Mouse (Mus musculus) neural tube, embryonic 11.5 days (tissue): ENCODE measurements around the gene Btnl2. TPM values are rescaled to one million over a fixed set of nuclear protein-coding genes. Genes with fewer than 3 reads are reported as not detected.

Experiments
- ATAC-seq: fragments of 200-750 bp; cut with Nextera tagmentation; 2 replicates; pipeline ENCODE4 v1.8.0; 2017; ENCODE audit warnings: moderate number of reproducible peaks, mild to moderate bottlenecking, moderate TSS enrichment, moderate library complexity; ENCODE audit not compliant: insufficient read depth, low FRiP score, low TSS enrichment
- DNase-seq: peaks from one replicate; pipeline ENCODE4 v3.0.0-alpha.2; 2015; ENCODE audit warnings: low spot score
- H3K27ac ChIP-seq: fragments of 300-500 bp; sonication (generic); 2 replicates; pipeline ENCODE4 v1.5.1; 2014; ENCODE audit warnings: low read depth, mild to moderate bottlenecking, low read length
- H3K27me3 ChIP-seq: fragments of 300-500 bp; sonication (generic); 2 replicates; pipeline ENCODE4 v1.6.1; 2014; ENCODE audit warnings: mild to moderate bottlenecking, low read length, mixed read lengths; ENCODE audit not compliant: control insufficient read depth, insufficient read depth
- H3K36me3 ChIP-seq: fragments of 300-500 bp; sonication (generic); 2 replicates; pipeline ENCODE4 v1.6.1; 2014; ENCODE audit warnings: mild to moderate bottlenecking, low read length, moderate library complexity, mixed read lengths; ENCODE audit not compliant: control insufficient read depth, insufficient read depth
- H3K4me1 ChIP-seq: fragments of 300-500 bp; sonication (generic); 2 replicates; pipeline ENCODE4 v1.6.1; 2014; ENCODE audit warnings: low read length, mixed read lengths; ENCODE audit not compliant: control insufficient read depth, insufficient read depth
- H3K4me2 ChIP-seq: fragments of 300-500 bp; sonication (generic); 2 replicates; pipeline ENCODE4 v1.6.1; 2014; ENCODE audit warnings: low read depth, mild to moderate bottlenecking, moderate library complexity
- H3K4me3 ChIP-seq: fragments of 300-500 bp; sonication (generic); 2 replicates; pipeline ENCODE4 v1.5.1; 2014; ENCODE audit warnings: low read depth, low read length
- H3K9ac ChIP-seq: fragments of 300-500 bp; sonication (generic); 2 replicates; pipeline ENCODE4 v1.6.1; 2014; ENCODE audit warnings: mild to moderate bottlenecking, low read length
- H3K9me3 ChIP-seq: fragments of 300-500 bp; sonication (generic); 2 replicates; pipeline ENCODE4 v1.6.1; 2016; ENCODE audit warnings: low read length; ENCODE audit not compliant: control insufficient read depth
- WGBS: fragments of 180-500 bp; shearing (Covaris S2); extraction: QIAGEN DNeasy Blood & Tissue Kit; methylation state at CpG from one replicate; pipeline ENCODE4 v1.1.7; 2014; 5-methylcytosine and 5-hydroxymethylcytosine counted together
- polyA plus RNA-seq: library from polyadenylated mRNA; unstranded; fragments of >200 nt; fragmentation: Nextera tagmentation; extraction: Ambion mirVana; gene quantifications from 2 replicates; pipeline ENCODE4 v1.2.1, GENCODE M21; 2014

Gene Btnl2
- polyA plus RNA-seq, 1 experiment from 2014 or later: not detected

- Histone ChIP-seq H3K9me3 (no peaks in the 10 kb centered on the region), H3K4me1 (no peaks in the 10 kb centered on the region), H3K9ac (no peak overlapping the region), H3K27me3 (no peaks in the 10 kb centered on the region), H3K36me3 (no peaks in the 10 kb centered on the region), H3K27ac (no peak overlapping the region), H3K4me3 (no peak overlapping the region), H3K4me2 (no peak overlapping the region)
- ATAC-seq (no peak), DNase-seq (no peak)
- 91% methylated on average over 3 of the region's 3 CpGs for WGBS
These were observed 9.2 kb downstream of the Btnl2 start for GRCm38 (mm10) chr17:34363676-34364310.

- H3K36me3 ChIP-seq: no peaks in the 10 kb centered on the region
- no peak overlapping the region for H3K27ac ChIP-seq
- WGBS: 78% methylated on average over 10 of the region's 10 CpGs
- no peak for ATAC-seq
- DNase-seq: no peak
- H3K27me3 ChIP-seq: no peaks in the 10 kb centered on the region
- no peak overlapping the region for H3K4me2 ChIP-seq
- no peaks in the 10 kb centered on the region for H3K9me3 ChIP-seq
- H3K9ac ChIP-seq: no peak overlapping the region
- H3K4me1 ChIP-seq: no peaks in the 10 kb centered on the region
- H3K4me3 ChIP-seq: no peak overlapping the region
These were observed 10.4 kb downstream of the Btnl2 start for GRCm38 (mm10) chr17:34365031-34365430.

DNA sequence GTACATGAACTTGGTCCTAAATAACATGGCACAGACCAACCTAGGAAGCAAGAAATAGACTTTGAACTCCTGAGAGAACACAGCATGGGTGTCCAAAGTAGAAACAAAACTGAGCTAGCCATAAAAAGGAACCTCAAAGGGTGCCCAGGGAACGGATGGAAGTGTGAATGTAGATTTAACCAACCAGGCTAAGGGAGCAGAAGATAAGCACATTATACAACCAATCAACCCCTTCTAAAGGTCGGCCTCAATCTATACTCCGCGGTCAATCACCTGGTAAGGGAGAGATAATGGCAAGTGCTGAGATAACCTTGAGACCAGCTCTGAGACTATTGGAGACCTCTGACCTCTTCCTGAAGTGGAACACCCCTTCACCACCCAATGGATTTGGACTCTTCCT lies 15.9 kb downstream of the Btnl2 start:
- Histone ChIP-seq H3K27me3 (no peaks in the 10 kb centered on the region), H3K27ac (no peak overlapping the region), H3K4me1 (no peaks in the 10 kb centered on the region), H3K36me3 (no peaks in the 10 kb centered on the region), H3K4me3 (no peak overlapping the region), H3K4me2 (no peak overlapping the region), H3K9me3 (no peaks in the 10 kb centered on the region), H3K9ac (no peak overlapping the region)
- DNase-seq (no peak), ATAC-seq (no peak)
- WGBS: 81% methylated on average over 4 of the region's 4 CpGs

- Histone ChIP-seq H3K36me3 (no peaks in the 10 kb centered on the region), H3K4me2 (no peak overlapping the region), H3K4me3 (no peak overlapping the region), H3K27me3 (no peaks in the 10 kb centered on the region), H3K9ac (no peak overlapping the region), H3K9me3 (no peaks in the 10 kb centered on the region), H3K4me1 (no peaks in the 10 kb centered on the region), H3K27ac (no peak overlapping the region)
- 85% methylated on average over 6 of the region's 6 CpGs for WGBS
- DNase-seq: no peak
- ATAC-seq: no peak
These were observed 18.6 kb downstream of the Btnl2 start for GRCm38 (mm10) chr17:34373055-34373709.

GRCm38 (mm10) chr17:34376847-34377246 lies 22.2 kb downstream of the Btnl2 start, which contains the start of gene Btnl1:
Gene Btnl1, plus strand, starts transcription at chr17:34377132.
- no peak for ATAC-seq
- WGBS: 82% methylated on average over 2 of the region's 2 CpGs

DNA sequence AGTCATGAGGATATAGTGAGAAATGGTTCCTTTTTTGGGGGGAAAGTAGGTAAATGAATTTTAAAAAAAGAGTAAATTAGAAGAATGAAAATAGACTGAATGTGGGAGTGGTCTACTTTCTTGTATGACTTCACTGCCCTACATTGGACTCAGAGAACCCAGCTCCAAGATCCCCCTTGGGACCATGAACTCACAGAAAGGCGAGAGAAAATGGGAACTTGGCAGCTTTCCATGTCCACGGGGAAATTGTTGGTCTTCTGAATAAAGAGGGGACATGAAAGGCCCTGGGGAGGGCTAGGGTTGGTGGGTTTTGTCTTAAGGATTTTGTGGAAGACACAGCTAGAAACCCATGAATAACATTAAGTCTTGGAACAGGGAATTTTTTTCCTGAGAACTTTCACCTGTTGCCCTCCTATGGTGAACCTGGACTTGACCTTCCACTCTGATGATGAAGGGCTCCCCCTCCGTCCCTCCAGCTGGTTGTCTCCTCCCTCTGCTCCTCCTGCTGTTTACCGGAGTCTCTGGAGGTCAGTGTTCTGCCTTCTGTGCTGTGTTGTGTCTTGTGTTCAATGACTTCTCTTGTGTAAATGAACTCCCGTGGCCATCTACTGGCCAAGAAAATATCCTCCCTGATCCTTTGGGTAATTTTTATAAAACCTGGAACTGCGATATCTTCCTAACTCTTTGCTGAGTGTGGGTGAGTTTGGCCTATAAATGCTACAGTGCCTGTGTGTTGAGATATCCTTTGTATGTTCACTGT lies 23.0 kb downstream of the Btnl2 start:
- H3K27me3 ChIP-seq: no peaks in the 10 kb centered on the region
- 74% methylated on average over 6 of the region's 6 CpGs for WGBS
- no peak overlapping the region for H3K4me2 ChIP-seq
- H3K9me3 ChIP-seq: no peaks in the 10 kb centered on the region
- no peak overlapping the region for H3K27ac ChIP-seq
- H3K4me1 ChIP-seq: no peaks in the 10 kb centered on the region
- no peak overlapping the region for H3K9ac ChIP-seq
- H3K4me3 ChIP-seq: no peak overlapping the region
- no peak for ATAC-seq
- DNase-seq: no peak
- no peaks in the 10 kb centered on the region for H3K36me3 ChIP-seq

More at GRCm38 (mm10) chr17:34376847-34377246, 22.2 kb downstream of the Btnl2 start, which contains the start of gene Btnl1:
- Histone ChIP-seq H3K27me3 (no peaks in the 10 kb centered on the region), H3K4me1 (no peaks in the 10 kb centered on the region), H3K9ac (no peak within 1 kb of the TSS), H3K4me3 (no peak within 1 kb of the TSS), H3K9me3 (no peaks in the 10 kb centered on the region), H3K4me2 (no peak within 1 kb of the TSS), H3K36me3 (no peaks in the 10 kb centered on the region), H3K27ac (no peak within 1 kb of the TSS)
- no peak for DNase-seq

DNA sequence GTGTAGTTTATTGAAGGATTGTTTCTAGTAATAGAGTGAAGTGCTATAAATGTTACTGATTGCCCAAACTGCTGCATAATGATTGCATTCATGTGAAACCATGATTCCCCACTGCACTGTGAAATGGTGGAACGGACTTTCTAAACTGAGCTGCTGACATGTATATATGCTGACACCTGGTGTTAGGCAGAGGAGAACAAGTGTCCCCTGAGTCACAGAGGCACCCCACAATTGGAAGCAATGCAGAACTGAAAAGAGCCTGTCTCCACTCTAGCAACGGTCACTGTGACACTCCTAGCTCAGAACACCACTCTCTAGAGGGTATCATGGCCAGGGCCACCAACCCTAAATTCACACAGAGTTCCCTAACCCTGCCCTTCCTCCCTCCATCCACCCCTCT lies 24.1 kb downstream of the Btnl2 start:
- no peaks in the 10 kb centered on the region for H3K4me1 ChIP-seq
- 88% methylated on average over 2 of the region's 2 CpGs for WGBS
- DNase-seq: no peak
- no peak overlapping the region for H3K27ac ChIP-seq
- no peak overlapping the region for H3K4me3 ChIP-seq
- no peak for ATAC-seq
- H3K36me3 ChIP-seq: no peaks in the 10 kb centered on the region
- H3K27me3 ChIP-seq: no peaks in the 10 kb centered on the region
- H3K9ac ChIP-seq: no peak overlapping the region
- no peaks in the 10 kb centered on the region; the same call in 1 of the 2 replicates for H3K9me3 ChIP-seq
- no peak overlapping the region for H3K4me2 ChIP-seq

GRCm38 (mm10) chr17:34379451-34379850 lies 24.8 kb downstream of the Btnl2 start:
- Histone ChIP-seq H3K4me1 (no peaks in the 10 kb centered on the region), H3K27ac (no peak overlapping the region), H3K9ac (no peak overlapping the region), H3K36me3 (no peaks in the 10 kb centered on the region), H3K9me3 (no peaks in the 10 kb centered on the region; the same call in 1 of the 2 replicates), H3K27me3 (no peaks in the 10 kb centered on the region), H3K4me2 (no peak overlapping the region), H3K4me3 (no peak overlapping the region)
- DNase-seq (no peak), ATAC-seq (no peak)
- 81% methylated on average over 7 of the region's 7 CpGs for WGBS
